Mouse (Mus musculus) lung, adult 2 months (tissue): ENCODE measurements around the gene Scml4.

Source experiments
- CTCF ChIP-seq: fragments of 200-500 bp; IDR thresholded peaks from 2 replicates; pipeline ENCODE4 v1.5.1; 2011; ENCODE audit warnings: mild to moderate bottlenecking, low read length, control low read depth; ENCODE audit not compliant: insufficient read depth
- POLR2A ChIP-seq: fragments of 200-500 bp; IDR thresholded peaks from 2 replicates; pipeline ENCODE4 v1.6.1; 2011; ENCODE audit warnings: low read depth, mild to moderate bottlenecking, control low read depth, low read length, borderline replicate concordance; ENCODE audit errors: extremely low read depth

DNA sequence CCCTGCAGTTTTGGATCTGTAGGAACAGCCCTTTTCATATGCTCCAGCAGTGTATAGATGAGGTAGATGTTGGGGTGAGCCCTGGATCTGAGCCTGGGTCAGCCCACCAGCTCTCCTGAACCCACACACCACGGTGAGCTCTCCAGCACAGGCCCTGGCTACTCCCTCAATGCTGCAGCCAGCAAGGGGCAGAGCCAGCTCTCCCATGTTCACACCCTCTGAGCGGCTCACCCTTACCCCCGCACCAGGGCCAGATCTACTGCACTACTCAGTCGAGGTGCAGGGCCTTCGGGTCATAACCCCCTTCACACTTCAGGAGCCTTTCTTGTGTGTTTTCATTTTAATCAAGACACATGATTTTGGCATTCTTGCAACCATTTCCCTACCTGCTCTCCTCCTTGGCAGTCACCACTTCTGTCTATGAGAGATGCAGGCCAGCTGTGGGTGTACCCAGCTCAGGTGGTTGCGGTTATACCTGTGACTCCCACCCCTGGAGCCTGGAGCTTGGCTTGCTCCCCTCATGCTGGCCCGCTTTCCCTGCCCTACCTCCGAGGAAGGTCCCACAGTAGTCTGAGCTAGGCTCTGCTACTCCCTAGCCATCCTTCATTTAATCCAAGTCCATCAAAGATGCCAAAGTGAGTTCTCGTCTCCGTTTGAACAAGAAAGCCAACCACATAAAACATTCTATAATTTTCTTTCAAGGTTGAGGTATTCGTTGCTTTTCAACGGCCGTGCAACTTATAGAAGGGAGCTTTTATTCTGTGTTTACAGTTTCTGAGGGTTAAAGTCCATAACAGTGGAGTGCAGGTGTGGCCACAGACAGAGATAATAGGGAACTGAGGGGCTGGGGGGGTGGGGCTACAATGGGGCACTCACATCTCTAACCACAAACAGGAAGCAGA is 11.7 kb upstream of the Scml4 start:
- TF ChIP-seq POLR2A: no peak
- TF ChIP-seq CTCF: no peak
